Mouse (Mus musculus): ENCODE measurements around the gene Gm15155. TPM values are rescaled to one million over a fixed set of nuclear protein-coding genes. Genes with fewer than 3 reads are reported as not detected.

The Gm15155 gene
- not detected in 2 replicates for polyA plus RNA-seq (2014; fragmentation: Nextera tagmentation; extraction: Ambion mirVana)

GRCm38 (mm10) chrX:155624341-155624841 is at the start of gene Gm15155:
Gene Gm15155 (plus strand): TSS chrX:155624741.
- 9% methylated on average over 13 of the region's 19 CpGs for WGBS (ENCODE audit: insufficient replicate concordance)
- Histone ChIP-seq H3K4me2 (peak within 1 kb of the TSS; percentile 75), H3K36me3 (ENCODE audit: control insufficient read depth, insufficient read depth, low read length) (no peaks in the 10 kb centered on the region), H3K9me3 (replicated peaks; ENCODE audit: control insufficient read depth, low read length) (no peaks in the 10 kb centered on the region), H3K4me3 (ENCODE audit: low read depth, low read length) (peak within 1 kb of the TSS; percentile 47), H3K27ac (ENCODE audit: low read depth, low read length) (no peak within 1 kb of the TSS), H3K27me3 (ENCODE audit: control insufficient read depth, insufficient read depth, low read length) (peaks cover 29% of the 10 kb centered on the region), H3K4me1 (ENCODE audit: control insufficient read depth, insufficient read depth, low read length) (no peaks in the 10 kb centered on the region), H3K9ac (ENCODE audit: low read depth, low read length) (no peak within 1 kb of the TSS)
- ATAC-seq (replicated peaks; ENCODE audit: insufficient number of reproducible peaks, low FRiP score, low TSS enrichment) = 0 out of 2 replicates have a peak, but pooled peaks have one; percentile 22

GRCm38 (mm10) chrX:155579791-155580190 is 44.8 kb upstream of the Gm15155 start:
- H3K9ac ChIP-seq (ENCODE audit: low read depth, low read length) = no peak overlapping the region
- no peak overlapping the region for H3K4me3 ChIP-seq (ENCODE audit: low read depth, low read length)
- no peak overlapping the region for H3K27ac ChIP-seq (ENCODE audit: low read depth, low read length)
- no peaks in the 10 kb centered on the region for H3K36me3 ChIP-seq (ENCODE audit: control insufficient read depth, insufficient read depth, low read length)
- no peaks in the 10 kb centered on the region for H3K27me3 ChIP-seq (ENCODE audit: control insufficient read depth, insufficient read depth, low read length)
- ATAC-seq (replicated peaks; ENCODE audit: insufficient number of reproducible peaks, low FRiP score, low TSS enrichment) = no peak
- H3K9me3 ChIP-seq (replicated peaks; ENCODE audit: control insufficient read depth, low read length) = no peaks in the 10 kb centered on the region
- no peak overlapping the region for H3K4me2 ChIP-seq
- H3K4me1 ChIP-seq (ENCODE audit: control insufficient read depth, insufficient read depth, low read length) = no peaks in the 10 kb centered on the region

GRCm38 (mm10) chrX:155584586-155584985 is 40.0 kb upstream of the Gm15155 start:
- no peaks in the 10 kb centered on the region for H3K9me3 ChIP-seq (replicated peaks; ENCODE audit: control insufficient read depth, low read length)
- WGBS (ENCODE audit: insufficient replicate concordance) = 72% methylated on average over 2 of the region's 2 CpGs
- H3K9ac ChIP-seq (ENCODE audit: low read depth, low read length) = no peak overlapping the region
- no peak overlapping the region for H3K4me3 ChIP-seq (ENCODE audit: low read depth, low read length)
- no peaks in the 10 kb centered on the region for H3K36me3 ChIP-seq (ENCODE audit: control insufficient read depth, insufficient read depth, low read length)
- H3K4me1 ChIP-seq (ENCODE audit: control insufficient read depth, insufficient read depth, low read length) = no peaks in the 10 kb centered on the region
- H3K27me3 ChIP-seq (ENCODE audit: control insufficient read depth, insufficient read depth, low read length) = no peaks in the 10 kb centered on the region
- no peak overlapping the region for H3K4me2 ChIP-seq
- no peak overlapping the region for H3K27ac ChIP-seq (ENCODE audit: low read depth, low read length)
- no peak for ATAC-seq (replicated peaks; ENCODE audit: insufficient number of reproducible peaks, low FRiP score, low TSS enrichment)

GRCm38 (mm10) chrX:155591490-155591889 is 33.1 kb upstream of the Gm15155 start:
- H3K27me3 ChIP-seq (ENCODE audit: control insufficient read depth, insufficient read depth, low read length) = no peaks in the 10 kb centered on the region
- no peak overlapping the region for H3K27ac ChIP-seq (ENCODE audit: low read depth, low read length)
- no peaks in the 10 kb centered on the region for H3K36me3 ChIP-seq (ENCODE audit: control insufficient read depth, insufficient read depth, low read length)
- no peak for ATAC-seq (replicated peaks; ENCODE audit: insufficient number of reproducible peaks, low FRiP score, low TSS enrichment)
- H3K4me2 ChIP-seq = no peak overlapping the region
- H3K4me3 ChIP-seq (ENCODE audit: low read depth, low read length) = no peak overlapping the region
- no peaks in the 10 kb centered on the region for H3K4me1 ChIP-seq (ENCODE audit: control insufficient read depth, insufficient read depth, low read length)
- H3K9ac ChIP-seq (ENCODE audit: low read depth, low read length) = no peak overlapping the region
- H3K9me3 ChIP-seq (replicated peaks; ENCODE audit: control insufficient read depth, low read length) = no peaks in the 10 kb centered on the region
- WGBS (ENCODE audit: insufficient replicate concordance) = 72% methylated on average over 3 of the region's 3 CpGs

GRCm38 (mm10) chrX:155592467-155592866 is 32.1 kb upstream of the Gm15155 start:
- no peaks in the 10 kb centered on the region for H3K4me1 ChIP-seq (ENCODE audit: control insufficient read depth, insufficient read depth, low read length)
- H3K9me3 ChIP-seq (replicated peaks; ENCODE audit: control insufficient read depth, low read length) = no peaks in the 10 kb centered on the region
- no peak for ATAC-seq (replicated peaks; ENCODE audit: insufficient number of reproducible peaks, low FRiP score, low TSS enrichment)
- H3K27me3 ChIP-seq (ENCODE audit: control insufficient read depth, insufficient read depth, low read length) = no peaks in the 10 kb centered on the region
- no peaks in the 10 kb centered on the region for H3K36me3 ChIP-seq (ENCODE audit: control insufficient read depth, insufficient read depth, low read length)
- no peak overlapping the region for H3K4me3 ChIP-seq (ENCODE audit: low read depth, low read length)
- WGBS (ENCODE audit: insufficient replicate concordance) = 63% methylated on average over 2 of the region's 2 CpGs
- H3K9ac ChIP-seq (ENCODE audit: low read depth, low read length) = no peak overlapping the region
- H3K4me2 ChIP-seq = no peak overlapping the region
- H3K27ac ChIP-seq (ENCODE audit: low read depth, low read length) = no peak overlapping the region

GRCm38 (mm10) chrX:155594685-155595084 is 29.9 kb upstream of the Gm15155 start:
- 43% methylated on average over 1 of the region's 1 CpGs for WGBS (ENCODE audit: insufficient replicate concordance)
- no peak overlapping the region for H3K4me2 ChIP-seq

GRCm38 (mm10) chrX:155596390-155596789 is 28.2 kb upstream of the Gm15155 start:
- Histone ChIP-seq H3K4me1 (ENCODE audit: control insufficient read depth, insufficient read depth, low read length) (no peaks in the 10 kb centered on the region), H3K36me3 (ENCODE audit: control insufficient read depth, insufficient read depth, low read length) (no peaks in the 10 kb centered on the region), H3K9ac (ENCODE audit: low read depth, low read length) (no peak overlapping the region), H3K4me3 (ENCODE audit: low read depth, low read length) (no peak overlapping the region), H3K4me2 (no peak overlapping the region), H3K9me3 (replicated peaks; ENCODE audit: control insufficient read depth, low read length) (no peaks in the 10 kb centered on the region), H3K27me3 (ENCODE audit: control insufficient read depth, insufficient read depth, low read length) (no peaks in the 10 kb centered on the region), H3K27ac (ENCODE audit: low read depth, low read length) (no peak overlapping the region)
- no peak for ATAC-seq (replicated peaks; ENCODE audit: insufficient number of reproducible peaks, low FRiP score, low TSS enrichment)

More at GRCm38 (mm10) chrX:155594685-155595084, 29.9 kb upstream of the Gm15155 start:
- H3K4me3 ChIP-seq (ENCODE audit: low read depth, low read length) = no peak overlapping the region
- ATAC-seq (replicated peaks; ENCODE audit: insufficient number of reproducible peaks, low FRiP score, low TSS enrichment) = no peak
- H3K27ac ChIP-seq (ENCODE audit: low read depth, low read length) = no peak overlapping the region
- H3K9me3 ChIP-seq (replicated peaks; ENCODE audit: control insufficient read depth, low read length) = no peaks in the 10 kb centered on the region
- no peaks in the 10 kb centered on the region for H3K27me3 ChIP-seq (ENCODE audit: control insufficient read depth, insufficient read depth, low read length)
- no peak overlapping the region for H3K9ac ChIP-seq (ENCODE audit: low read depth, low read length)
- no peaks in the 10 kb centered on the region for H3K36me3 ChIP-seq (ENCODE audit: control insufficient read depth, insufficient read depth, low read length)
- no peaks in the 10 kb centered on the region for H3K4me1 ChIP-seq (ENCODE audit: control insufficient read depth, insufficient read depth, low read length)

- H3K9me3 ChIP-seq (replicated peaks; ENCODE audit: control insufficient read depth, low read length) = no peaks in the 10 kb centered on the region
- no peaks in the 10 kb centered on the region for H3K4me1 ChIP-seq (ENCODE audit: control insufficient read depth, insufficient read depth, low read length)
- H3K4me3 ChIP-seq (ENCODE audit: low read depth, low read length) = no peak overlapping the region
- ATAC-seq (replicated peaks; ENCODE audit: insufficient number of reproducible peaks, low FRiP score, low TSS enrichment) = no peak
- no peak overlapping the region for H3K27ac ChIP-seq (ENCODE audit: low read depth, low read length)
- no peaks in the 10 kb centered on the region for H3K27me3 ChIP-seq (ENCODE audit: control insufficient read depth, insufficient read depth, low read length)
- no peak overlapping the region for H3K9ac ChIP-seq (ENCODE audit: low read depth, low read length)
- no peaks in the 10 kb centered on the region for H3K36me3 ChIP-seq (ENCODE audit: control insufficient read depth, insufficient read depth, low read length)
- no peak overlapping the region for H3K4me2 ChIP-seq
- WGBS (ENCODE audit: insufficient replicate concordance) = 72% methylated on average over 2 of the region's 2 CpGs
These were observed 23.3 kb upstream of the Gm15155 start for GRCm38 (mm10) chrX:155601196-155601595.

GRCm38 (mm10) chrX:155622527-155622926 is 2.0 kb upstream of the Gm15155 start:
- H3K4me3 ChIP-seq (ENCODE audit: low read depth, low read length) = peak overlapping the region; percentile 47
- no peaks in the 10 kb centered on the region for H3K4me1 ChIP-seq (ENCODE audit: control insufficient read depth, insufficient read depth, low read length)
- H3K27ac ChIP-seq (ENCODE audit: low read depth, low read length) = no peak overlapping the region
- no peaks in the 10 kb centered on the region for H3K36me3 ChIP-seq (ENCODE audit: control insufficient read depth, insufficient read depth, low read length)
- H3K9me3 ChIP-seq (replicated peaks; ENCODE audit: control insufficient read depth, low read length) = no peaks in the 10 kb centered on the region
- no peak for ATAC-seq (replicated peaks; ENCODE audit: insufficient number of reproducible peaks, low FRiP score, low TSS enrichment)
- peaks cover 29% of the 10 kb centered on the region for H3K27me3 ChIP-seq (ENCODE audit: control insufficient read depth, insufficient read depth, low read length)
- H3K9ac ChIP-seq (ENCODE audit: low read depth, low read length) = no peak overlapping the region
- H3K4me2 ChIP-seq = peak overlapping the region; percentile 75
- 16% methylated on average over 24 of the region's 24 CpGs for WGBS (ENCODE audit: insufficient replicate concordance)

Data from heart, embryonic 11.5 days (tissue).